Mouse (Mus musculus) ES-Bruce4 (cell line): ENCODE results near the gene Clasp1.

Experiments used
- CTCF ChIP-seq: IDR thresholded peaks from one replicate; pipeline ENCODE4 v1.8.1; 2011; ENCODE audit warnings: low read depth, low read length
- EP300 ChIP-seq: IDR thresholded peaks from 2 replicates; pipeline ENCODE4 v1.6.1; 2011; ENCODE audit warnings: low read depth, low read length; ENCODE audit not compliant: insufficient read depth
- POLR2A ChIP-seq: IDR thresholded peaks from one replicate; pipeline ENCODE4 v1.8.1; 2011; ENCODE audit warnings: low read length; ENCODE audit not compliant: insufficient read depth

DNA sequence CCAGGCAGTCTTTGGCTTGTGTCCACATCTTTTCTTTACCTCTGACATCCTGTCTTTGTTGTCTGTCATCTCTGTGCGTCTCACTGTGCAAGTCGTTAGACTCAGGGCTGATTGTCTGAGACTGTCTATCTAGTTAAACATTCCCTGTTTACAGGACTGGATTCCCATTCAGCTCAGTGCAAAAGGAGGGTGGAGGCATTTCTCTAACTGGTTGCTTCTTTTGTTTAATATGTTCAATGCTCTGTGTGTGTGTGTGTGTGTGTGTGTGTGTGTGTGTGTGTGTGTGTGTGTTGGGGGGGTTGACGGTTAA is 261.9 kb downstream of the Clasp1 start:
- no peak for TF ChIP-seq POLR2A
- TF ChIP-seq CTCF = no peak
- TF ChIP-seq EP300 = no peak
